Mouse (Mus musculus): Measurements from ENCODE around the gene Ipo7. TPM values are rescaled to one million over a fixed set of nuclear protein-coding genes. Genes with fewer than 3 reads are reported as not detected.
"Not testable (repeated sequence)": the region's sequence is repeated elsewhere in the genome, so short reads cannot be mapped to it uniquely, and the experiment has no call there.

The Ipo7 gene
- polyA plus RNA-seq, 1 experiment, result 20.9 TPM

- WGBS, result under 1% methylated on average over 42 of the region's 42 CpGs
- no peak for TF ChIP-seq POLR2A (IDR thresholded peaks at IDR 0.05; ENCODE audit: borderline replicate concordance, extremely low read depth, low read depth, low read length)
- no peak for TF ChIP-seq CTCF (IDR thresholded peaks at IDR 0.05; ENCODE audit: insufficient read depth, low read length)
- Histone ChIP-seq H3K4me1 (ENCODE audit: control insufficient read depth, insufficient read depth, low read length) (peaks cover 10% of the 10 kb centered on the region), H3K4me3 (replicated peaks; ENCODE audit: extremely low read depth, low read depth, low read length) (peak overlapping the region; percentile 96)
- DNase-seq, result peak; percentile 54
Observed at GRCm38 (mm10) chr7:110018631-110019482, 783 bp downstream of the Ipo7 start.

DNA sequence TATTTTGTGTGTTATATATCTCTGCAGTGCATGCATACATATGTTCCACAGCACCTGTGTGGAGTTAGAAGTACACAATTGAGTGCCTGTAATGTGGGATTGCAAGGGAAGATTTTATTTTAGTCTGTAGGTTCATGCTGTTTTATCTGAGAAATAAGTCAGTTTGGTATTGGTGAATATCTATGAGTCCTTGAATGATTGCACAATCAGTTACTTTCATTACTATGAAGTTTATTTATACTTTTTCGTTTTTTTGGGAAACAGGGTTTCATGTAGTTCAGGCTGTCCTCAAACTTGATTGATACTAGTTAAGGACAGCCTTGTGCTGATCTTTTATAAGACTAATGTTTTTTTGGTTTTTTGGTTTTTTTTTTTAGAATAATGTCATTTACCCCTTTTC is 5.5 kb downstream of the Ipo7 start:
- DNase-seq, result no peak
- Histone ChIP-seq H3K4me3 (replicated peaks; ENCODE audit: extremely low read depth, low read depth, low read length) (no peak overlapping the region), H3K4me1 (ENCODE audit: control insufficient read depth, insufficient read depth, low read length) (peaks cover 10% of the 10 kb centered on the region)
- WGBS, result 46% methylated on average over 1 of the region's 1 CpGs
- no peak for TF ChIP-seq POLR2A (IDR thresholded peaks at IDR 0.05; ENCODE audit: borderline replicate concordance, extremely low read depth, low read depth, low read length)

DNA sequence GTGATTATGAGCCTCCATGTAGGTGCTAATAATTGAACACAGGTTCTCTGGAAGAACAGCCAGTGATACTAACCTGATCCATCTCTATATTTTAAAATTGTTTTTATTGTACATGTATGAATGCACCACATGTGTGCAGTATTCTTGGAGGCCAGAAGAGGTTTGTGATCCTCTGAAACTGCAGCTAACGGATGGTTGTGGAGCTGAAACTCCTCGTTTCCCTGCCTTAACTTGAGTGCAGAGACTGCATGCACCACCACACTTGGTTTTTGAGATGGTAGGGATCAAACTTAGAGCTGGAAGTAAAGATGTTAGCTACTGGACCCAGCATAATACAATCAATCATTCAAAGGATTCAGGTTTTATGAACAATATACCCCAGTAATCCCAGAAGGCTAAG is 8.5 kb downstream of the Ipo7 start:
- 66% methylated on average over 2 of the region's 2 CpGs for WGBS
- no peak for DNase-seq
- H3K4me3 ChIP-seq (replicated peaks; ENCODE audit: extremely low read depth, low read depth, low read length), result no peak overlapping the region
- peaks cover 2% of the 10 kb centered on the region for H3K4me1 ChIP-seq (ENCODE audit: control insufficient read depth, insufficient read depth, low read length)
- no peak for TF ChIP-seq CTCF (IDR thresholded peaks at IDR 0.05; ENCODE audit: insufficient read depth, low read length)
- TF ChIP-seq POLR2A (IDR thresholded peaks at IDR 0.05; ENCODE audit: borderline replicate concordance, extremely low read depth, low read depth, low read length), result no peak

DNA sequence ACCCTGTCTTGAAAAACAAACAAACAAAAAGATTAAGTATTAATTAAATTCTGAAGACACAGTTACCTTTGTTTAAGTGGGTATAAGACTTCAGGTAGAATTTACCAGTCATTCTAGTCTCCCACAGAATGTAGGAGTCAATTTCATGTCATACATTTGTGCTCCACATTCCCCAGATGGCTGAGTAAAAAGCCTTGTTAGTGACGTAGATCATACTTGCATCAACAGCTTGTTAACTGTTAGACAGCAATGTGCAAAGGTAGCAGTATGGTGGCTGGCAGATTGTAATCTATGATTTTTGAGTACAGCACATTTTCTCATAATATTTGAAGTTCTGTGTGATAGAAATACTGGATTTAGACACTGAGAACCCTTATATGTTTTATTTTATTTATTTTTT is 10.8 kb downstream of the Ipo7 start:
- 62% methylated on average over 1 of the region's 1 CpGs for WGBS
- TF ChIP-seq CTCF (IDR thresholded peaks at IDR 0.05; ENCODE audit: insufficient read depth, low read length), result no peak
- no peak for TF ChIP-seq POLR2A (IDR thresholded peaks at IDR 0.05; ENCODE audit: borderline replicate concordance, extremely low read depth, low read depth, low read length)
- DNase-seq, result no peak
- no peaks in the 10 kb centered on the region for H3K4me1 ChIP-seq (ENCODE audit: control insufficient read depth, insufficient read depth, low read length)
- H3K4me3 ChIP-seq (replicated peaks; ENCODE audit: extremely low read depth, low read depth, low read length), result no peak overlapping the region

DNA sequence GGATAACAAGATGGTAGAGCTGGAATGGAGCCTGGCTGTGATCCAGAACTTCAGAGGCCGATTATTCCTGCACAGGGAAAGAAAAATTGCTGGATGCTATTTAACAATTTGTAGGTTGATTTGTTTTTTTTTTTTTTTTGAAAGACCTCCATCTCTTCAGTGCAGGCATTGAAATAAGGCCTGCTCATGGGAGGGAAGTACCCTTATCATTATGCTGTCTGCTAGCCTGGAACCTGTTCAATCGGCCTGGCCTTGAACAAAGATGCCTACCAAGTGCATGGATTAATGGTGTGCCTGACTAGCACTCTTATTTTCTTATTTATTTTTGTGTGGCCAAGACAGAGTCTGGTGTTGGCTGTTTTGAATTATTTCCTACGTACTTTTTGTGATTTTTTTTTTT is 12.3 kb downstream of the Ipo7 start:
- no peak for DNase-seq
- TF ChIP-seq POLR2A (IDR thresholded peaks at IDR 0.05; ENCODE audit: borderline replicate concordance, extremely low read depth, low read depth, low read length) (no peak), CTCF (IDR thresholded peaks at IDR 0.05; ENCODE audit: insufficient read depth, low read length) (no peak)
- 66% methylated on average over 3 of the region's 3 CpGs for WGBS

DNA sequence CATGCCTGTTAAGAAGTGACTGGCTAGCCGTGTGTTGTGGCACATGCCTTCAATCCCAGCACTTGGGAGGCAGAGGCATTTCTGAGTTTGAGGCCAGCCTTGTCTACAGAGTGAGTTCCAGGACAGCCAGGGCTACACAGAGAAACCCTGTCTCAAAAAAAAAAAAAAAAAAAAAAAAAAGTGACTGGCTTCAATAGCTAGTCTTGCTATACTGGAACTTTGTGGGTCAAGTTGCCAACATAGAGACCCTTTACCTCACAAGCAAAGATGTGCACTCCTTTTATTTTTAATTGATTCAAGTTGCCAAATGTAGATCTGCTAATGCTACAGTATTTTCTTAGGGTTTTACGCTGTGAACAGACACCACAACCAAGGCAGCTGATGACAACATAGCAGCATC is 39.6 kb downstream of the Ipo7 start:
- H3K4me1 ChIP-seq (ENCODE audit: control insufficient read depth, insufficient read depth, low read length); DNase-seq; H3K4me3 ChIP-seq (replicated peaks; ENCODE audit: extremely low read depth, low read depth, low read length): not testable (repeated sequence)
- WGBS, result 96% methylated on average over 2 of the region's 2 CpGs

More for the DNA sequence above, 12.3 kb downstream of the Ipo7 start:
- no peak overlapping the region for H3K4me3 ChIP-seq (replicated peaks; ENCODE audit: extremely low read depth, low read depth, low read length)
- no peaks in the 10 kb centered on the region for H3K4me1 ChIP-seq (ENCODE audit: control insufficient read depth, insufficient read depth, low read length)

DNA sequence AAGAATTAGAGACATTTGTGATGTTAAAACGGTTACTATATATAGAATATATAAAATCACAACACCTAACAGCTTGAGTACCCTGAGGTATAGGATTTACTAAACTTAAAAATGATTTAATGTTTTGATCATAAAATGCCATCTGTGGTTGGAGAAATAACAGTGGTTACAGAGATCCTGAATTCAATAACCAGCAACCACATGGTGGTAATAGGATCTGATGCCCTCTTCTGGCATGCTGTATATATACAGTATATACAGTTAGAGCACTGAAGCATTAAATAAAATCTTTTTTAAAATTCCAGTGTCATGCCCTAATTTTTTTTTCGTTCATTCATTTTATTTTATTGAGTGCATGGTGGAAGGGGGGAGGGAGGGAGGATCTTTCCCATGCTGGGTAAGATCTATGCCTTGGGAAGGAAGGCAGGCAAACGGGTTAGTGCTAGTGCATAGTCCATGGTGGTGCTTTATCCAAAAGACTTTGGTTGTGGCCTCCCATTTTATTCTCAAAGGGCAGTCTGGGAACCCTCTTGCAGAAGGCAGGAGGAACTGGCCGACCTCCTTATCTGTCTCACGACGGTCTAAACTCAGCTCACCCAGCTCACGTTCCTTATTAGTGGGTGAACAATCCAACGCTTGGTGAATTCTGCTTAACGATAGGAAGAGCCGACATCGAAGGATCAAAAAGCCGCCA is 41.2 kb downstream of the Ipo7 start:
- DNase-seq, result no peak
- WGBS, result 87% methylated on average over 12 of the region's 12 CpGs
- Histone ChIP-seq H3K4me3 (replicated peaks; ENCODE audit: extremely low read depth, low read depth, low read length) (no peak overlapping the region), H3K4me1 (ENCODE audit: control insufficient read depth, insufficient read depth, low read length) (peaks cover 9% of the 10 kb centered on the region; the same call in 1 of the 2 replicates)
- no peak for TF ChIP-seq POLR2A (IDR thresholded peaks at IDR 0.05; ENCODE audit: borderline replicate concordance, extremely low read depth, low read depth, low read length)
- no peak for TF ChIP-seq CTCF (IDR thresholded peaks at IDR 0.05; ENCODE audit: insufficient read depth, low read length)

- WGBS, result 10% methylated on average over 5 of the region's 5 CpGs
- no peak for TF ChIP-seq POLR2A (IDR thresholded peaks at IDR 0.05; ENCODE audit: borderline replicate concordance, extremely low read depth, low read depth, low read length)
- no peak for TF ChIP-seq CTCF (IDR thresholded peaks at IDR 0.05; ENCODE audit: insufficient read depth, low read length)
- Histone ChIP-seq H3K4me1 (ENCODE audit: control insufficient read depth, insufficient read depth, low read length) (peaks cover 9% of the 10 kb centered on the region; the same call in 1 of the 2 replicates), H3K4me3 (replicated peaks; ENCODE audit: extremely low read depth, low read depth, low read length) (peak overlapping the region; percentile 83)
- no peak for DNase-seq
Observed at GRCm38 (mm10) chr7:110060106-110060668, 42.1 kb downstream of the Ipo7 start.

DNA sequence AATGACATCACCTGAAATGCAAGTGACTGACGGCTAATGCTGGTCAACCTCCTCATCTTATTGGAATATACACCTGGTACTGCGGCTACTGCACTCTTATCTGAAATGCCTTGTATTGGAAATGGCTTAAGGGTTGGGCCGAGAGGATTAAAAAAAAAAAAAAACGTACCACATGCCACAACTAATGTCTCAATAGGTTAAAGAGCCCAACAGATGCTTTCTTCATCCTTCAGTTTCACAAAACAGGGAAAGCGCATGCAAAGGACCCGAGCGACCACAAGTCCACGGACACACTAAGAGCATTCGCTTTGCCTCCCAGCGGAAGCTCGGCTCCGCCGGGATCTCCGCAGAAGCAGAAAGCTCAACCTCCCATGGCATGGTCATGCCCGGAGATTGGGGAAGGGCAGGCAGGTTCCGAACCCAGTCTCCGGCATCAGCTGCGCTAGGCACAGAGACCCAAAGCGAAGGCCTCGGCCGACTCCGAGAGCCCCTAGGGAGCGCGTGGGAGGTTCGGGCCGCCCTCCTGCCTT is 42.7 kb downstream of the Ipo7 start:
- no peak for DNase-seq
- TF ChIP-seq CTCF (IDR thresholded peaks at IDR 0.05; ENCODE audit: insufficient read depth, low read length), result no peak
- TF ChIP-seq POLR2A (IDR thresholded peaks at IDR 0.05; ENCODE audit: borderline replicate concordance, extremely low read depth, low read depth, low read length), result no peak
- under 1% methylated on average over 26 of the region's 26 CpGs for WGBS
- Histone ChIP-seq H3K4me1 (ENCODE audit: control insufficient read depth, insufficient read depth, low read length) (peaks cover 9% of the 10 kb centered on the region; the same call in 1 of the 2 replicates), H3K4me3 (replicated peaks; ENCODE audit: extremely low read depth, low read depth, low read length) (peak overlapping the region; percentile 83)

Data from lung, adult 2 months (tissue).